Mouse (Mus musculus): ENCODE data around the gene Vav2.

Gene Vav2

GRCm38 (mm10) chr2:27410518-27411140 is 16.2 kb downstream of the Vav2 start:
- no peak for ATAC-seq (ENCODE audit: low TSS enrichment)

- ATAC-seq (ENCODE audit: low TSS enrichment) = no peak
Measured at GRCm38 (mm10) chr2:27408194-27408593, 18.6 kb downstream of the Vav2 start.

GRCm38 (mm10) chr2:27406928-27407327 is 19.9 kb downstream of the Vav2 start:
- ATAC-seq (ENCODE audit: low TSS enrichment) = no peak

GRCm38 (mm10) chr2:27405094-27405884 is 21.5 kb downstream of the Vav2 start:
- no peak for ATAC-seq (ENCODE audit: low TSS enrichment)

- ATAC-seq (ENCODE audit: low TSS enrichment) = no peak
Measured at GRCm38 (mm10) chr2:27404375-27405093, 22.3 kb downstream of the Vav2 start.

GRCm38 (mm10) chr2:27401544-27401943 is 25.3 kb downstream of the Vav2 start:
- ATAC-seq (ENCODE audit: low TSS enrichment) = no peak

- no peak for ATAC-seq (ENCODE audit: low TSS enrichment)
Measured at GRCm38 (mm10) chr2:27400083-27400482, 26.8 kb downstream of the Vav2 start.

- no peak for ATAC-seq (ENCODE audit: low TSS enrichment)
Measured at GRCm38 (mm10) chr2:27396656-27397440, 30.0 kb downstream of the Vav2 start.

- no peak for ATAC-seq (ENCODE audit: low TSS enrichment)
Measured at GRCm38 (mm10) chr2:27394158-27394832, 32.5 kb downstream of the Vav2 start.

- ATAC-seq (ENCODE audit: low TSS enrichment) = no peak; the same call in 1 of the 2 replicates
Measured at GRCm38 (mm10) chr2:27392278-27392677, 34.6 kb downstream of the Vav2 start.

- ATAC-seq (ENCODE audit: low TSS enrichment) = no peak
Measured at GRCm38 (mm10) chr2:27390775-27391174, 36.1 kb downstream of the Vav2 start.

GRCm38 (mm10) chr2:27390325-27390724 is 36.5 kb downstream of the Vav2 start:
- no peak for ATAC-seq (ENCODE audit: low TSS enrichment)

GRCm38 (mm10) chr2:27389272-27390162 is 37.3 kb downstream of the Vav2 start:
- ATAC-seq (ENCODE audit: low TSS enrichment) = no peak

GRCm38 (mm10) chr2:27387209-27387608 is 39.6 kb downstream of the Vav2 start:
- no peak for ATAC-seq (ENCODE audit: low TSS enrichment)

GRCm38 (mm10) chr2:27381698-27382097 is 45.1 kb downstream of the Vav2 start:
- ATAC-seq (ENCODE audit: low TSS enrichment) = no peak

- no peak for ATAC-seq (ENCODE audit: low TSS enrichment)
Measured at GRCm38 (mm10) chr2:27381254-27381653, 45.6 kb downstream of the Vav2 start.

GRCm38 (mm10) chr2:27377876-27378275 is 49.0 kb downstream of the Vav2 start:
- no peak for ATAC-seq (ENCODE audit: low TSS enrichment)

- no peak for ATAC-seq (ENCODE audit: low TSS enrichment)
Measured at GRCm38 (mm10) chr2:27377164-27377563, 49.7 kb downstream of the Vav2 start.

GRCm38 (mm10) chr2:27375141-27375540 is 51.7 kb downstream of the Vav2 start:
- ATAC-seq (ENCODE audit: low TSS enrichment) = no peak

- no peak for ATAC-seq (ENCODE audit: low TSS enrichment)
Measured at GRCm38 (mm10) chr2:27373349-27373748, 53.5 kb downstream of the Vav2 start.
